Mouse (Mus musculus): ENCODE measurements around the gene Xpnpep2. TPM values are rescaled to one million over a fixed set of nuclear protein-coding genes. Genes with fewer than 3 reads are reported as not detected.

The Xpnpep2 gene
- polyA plus RNA-seq, 1 experiment from 2014 or later, result 0.29 TPM

DNA sequence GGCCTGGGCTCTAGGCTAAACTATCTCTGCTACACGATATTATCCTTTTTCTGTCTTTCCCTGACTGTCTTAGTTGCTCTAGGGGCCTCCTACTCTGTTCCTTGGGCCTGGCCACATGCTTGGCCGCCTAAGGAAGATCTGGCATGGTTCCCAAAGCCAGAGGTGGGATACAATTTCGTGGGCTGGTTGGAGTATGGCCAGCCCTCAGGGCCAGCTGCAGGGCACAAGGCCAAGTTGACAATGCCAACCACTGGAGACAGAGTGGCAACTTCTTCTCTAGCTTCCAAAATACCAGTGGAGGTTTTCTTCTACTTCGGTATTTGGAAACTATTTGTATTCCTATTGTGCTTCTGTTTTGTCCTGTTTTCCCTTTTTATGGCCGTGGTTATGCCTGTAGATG is 26.2 kb upstream of the Xpnpep2 start:
- no peaks in the 10 kb centered on the region for H3K4me1 ChIP-seq (replicated peaks; ENCODE audit: control insufficient read depth, insufficient read depth, low read length)
- H3K9me3 ChIP-seq (ENCODE audit: control insufficient read depth, low read length), result no peaks in the 10 kb centered on the region
- WGBS, result 61% methylated on average over 5 of the region's 5 CpGs
- no peak overlapping the region for H3K4me2 ChIP-seq
- ATAC-seq (replicated peaks; ENCODE audit: low FRiP score), result no peak
- H3K27me3 ChIP-seq (replicated peaks; ENCODE audit: control insufficient read depth, insufficient read depth, low read length), result no peaks in the 10 kb centered on the region
- no peak overlapping the region for H3K9ac ChIP-seq (ENCODE audit: low read depth, low read length)
- no peak overlapping the region for H3K27ac ChIP-seq (ENCODE audit: low read depth, low read length)
- no peak for DNase-seq (ENCODE audit: low spot score)
- no peaks in the 10 kb centered on the region for H3K36me3 ChIP-seq (ENCODE audit: control insufficient read depth, insufficient read depth, low read length)
- no peak overlapping the region for H3K4me3 ChIP-seq (ENCODE audit: low read depth, low read length)

DNA sequence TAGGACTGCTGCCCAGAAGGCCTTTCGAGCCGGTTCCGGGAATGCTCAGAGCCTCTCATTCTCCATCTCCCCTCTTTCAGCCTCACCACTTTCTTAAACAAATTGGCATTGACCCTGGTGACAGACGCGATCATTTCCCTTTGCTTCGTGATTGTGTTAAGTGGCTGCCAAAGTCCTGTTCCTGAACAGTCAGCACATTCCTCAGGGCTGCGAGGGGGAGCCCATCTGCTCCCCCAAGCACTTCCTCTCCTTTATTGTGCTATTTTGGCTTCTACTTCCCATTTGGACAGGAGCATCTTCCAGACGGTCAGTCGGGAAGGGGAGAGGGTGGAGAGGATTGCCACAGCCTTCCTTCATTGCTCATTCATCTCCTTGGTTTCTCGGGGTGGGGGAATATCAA is 16.4 kb upstream of the Xpnpep2 start:
- Histone ChIP-seq H3K4me2 (no peak overlapping the region), H3K27me3 (replicated peaks; ENCODE audit: control insufficient read depth, insufficient read depth, low read length) (no peaks in the 10 kb centered on the region), H3K36me3 (ENCODE audit: control insufficient read depth, insufficient read depth, low read length) (no peaks in the 10 kb centered on the region), H3K9me3 (ENCODE audit: control insufficient read depth, low read length) (no peaks in the 10 kb centered on the region), H3K4me3 (ENCODE audit: low read depth, low read length) (no peak overlapping the region), H3K27ac (ENCODE audit: low read depth, low read length) (no peak overlapping the region), H3K4me1 (replicated peaks; ENCODE audit: control insufficient read depth, insufficient read depth, low read length) (no peaks in the 10 kb centered on the region), H3K9ac (ENCODE audit: low read depth, low read length) (no peak overlapping the region)
- ATAC-seq (replicated peaks; ENCODE audit: low FRiP score), result no peak
- DNase-seq (ENCODE audit: low spot score), result no peak
- 47% methylated on average over 10 of the region's 10 CpGs for WGBS

DNA sequence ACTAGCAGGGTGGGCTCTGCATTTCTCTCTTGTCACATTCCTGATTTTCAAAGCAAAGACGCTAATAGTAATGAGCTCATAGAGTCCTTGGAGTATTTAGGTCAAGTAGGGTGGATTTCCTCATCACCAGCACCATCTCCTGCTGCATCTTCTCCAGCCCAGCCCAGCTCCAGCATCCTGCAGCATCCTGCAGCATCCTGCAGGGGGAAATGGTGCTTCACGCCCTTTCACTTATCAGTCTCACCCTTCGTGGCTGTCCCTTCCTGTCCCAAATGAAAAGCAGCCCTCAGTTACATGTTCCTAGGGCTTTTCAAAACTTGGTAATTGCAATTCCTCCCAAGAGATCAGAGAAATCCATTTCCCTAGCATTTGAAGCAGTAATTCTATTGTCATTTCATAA is 15.0 kb upstream of the Xpnpep2 start:
- no peaks in the 10 kb centered on the region for H3K27me3 ChIP-seq (replicated peaks; ENCODE audit: control insufficient read depth, insufficient read depth, low read length)
- DNase-seq (ENCODE audit: low spot score) (no peak), ATAC-seq (replicated peaks; ENCODE audit: low FRiP score) (no peak)
- WGBS, result 23% methylated on average over 3 of the region's 3 CpGs
- H3K4me1 ChIP-seq (replicated peaks; ENCODE audit: control insufficient read depth, insufficient read depth, low read length), result no peaks in the 10 kb centered on the region
- no peak overlapping the region for H3K27ac ChIP-seq (ENCODE audit: low read depth, low read length)
- H3K4me3 ChIP-seq (ENCODE audit: low read depth, low read length), result no peak overlapping the region
- no peaks in the 10 kb centered on the region for H3K36me3 ChIP-seq (ENCODE audit: control insufficient read depth, insufficient read depth, low read length)
- no peak overlapping the region for H3K9ac ChIP-seq (ENCODE audit: low read depth, low read length)
- no peak overlapping the region for H3K4me2 ChIP-seq
- H3K9me3 ChIP-seq (ENCODE audit: control insufficient read depth, low read length), result no peaks in the 10 kb centered on the region

DNA sequence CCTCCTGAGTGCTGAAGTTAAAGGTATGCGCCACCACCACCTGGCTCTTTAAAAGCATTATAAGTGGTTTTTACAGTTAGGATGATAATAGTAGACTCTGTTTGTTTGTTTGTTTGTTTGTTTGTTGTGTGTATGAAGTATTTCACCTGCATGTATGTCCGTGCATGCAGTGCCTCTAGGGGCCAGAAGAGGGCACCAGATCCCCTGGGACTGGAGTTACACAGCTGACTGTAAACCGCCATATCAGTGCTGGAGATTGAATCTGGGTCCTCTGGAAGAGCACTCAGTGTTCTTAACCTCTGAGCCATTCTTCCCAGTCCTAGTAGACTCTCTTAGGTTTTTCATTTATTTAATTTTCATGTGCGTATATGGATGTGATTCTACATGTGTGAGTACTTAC is 13.9 kb upstream of the Xpnpep2 start:
- H3K4me2 ChIP-seq, result no peak overlapping the region
- DNase-seq (ENCODE audit: low spot score) (no peak), ATAC-seq (replicated peaks; ENCODE audit: low FRiP score) (no peak)
- no peak overlapping the region for H3K27ac ChIP-seq (ENCODE audit: low read depth, low read length)
- no peak overlapping the region for H3K4me3 ChIP-seq (ENCODE audit: low read depth, low read length)
- no peak overlapping the region for H3K9ac ChIP-seq (ENCODE audit: low read depth, low read length)
- WGBS, result 61% methylated on average over 4 of the region's 4 CpGs
- H3K36me3 ChIP-seq (ENCODE audit: control insufficient read depth, insufficient read depth, low read length), result no peaks in the 10 kb centered on the region
- H3K4me1 ChIP-seq (replicated peaks; ENCODE audit: control insufficient read depth, insufficient read depth, low read length), result no peaks in the 10 kb centered on the region
- H3K27me3 ChIP-seq (replicated peaks; ENCODE audit: control insufficient read depth, insufficient read depth, low read length), result no peaks in the 10 kb centered on the region
- H3K9me3 ChIP-seq (ENCODE audit: control insufficient read depth, low read length), result no peaks in the 10 kb centered on the region

DNA sequence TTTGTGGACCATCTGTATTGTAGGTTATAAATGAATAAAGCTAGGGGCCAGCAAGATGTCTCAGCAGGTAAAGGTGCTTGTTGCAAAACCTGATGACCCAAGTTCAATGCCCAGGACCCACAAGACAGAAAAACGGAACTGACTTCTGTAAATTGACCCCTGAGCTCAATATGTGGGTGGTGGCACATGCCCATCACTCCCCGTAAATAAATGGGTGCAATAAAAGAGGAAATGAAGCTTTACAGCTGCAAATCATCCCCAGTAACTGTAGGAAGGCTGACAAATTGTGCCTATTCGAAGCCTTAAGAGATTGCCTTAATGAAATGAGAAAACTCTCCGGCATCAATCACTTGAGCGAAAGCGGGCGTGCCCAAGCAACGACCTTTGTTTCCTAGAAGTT is 11.9 kb upstream of the Xpnpep2 start:
- H3K4me3 ChIP-seq (ENCODE audit: low read depth, low read length), result no peak overlapping the region
- H3K4me1 ChIP-seq (replicated peaks; ENCODE audit: control insufficient read depth, insufficient read depth, low read length), result no peaks in the 10 kb centered on the region
- ATAC-seq (replicated peaks; ENCODE audit: low FRiP score) (no peak), DNase-seq (ENCODE audit: low spot score) (no peak)
- H3K9ac ChIP-seq (ENCODE audit: low read depth, low read length), result no peak overlapping the region
- no peaks in the 10 kb centered on the region for H3K27me3 ChIP-seq (replicated peaks; ENCODE audit: control insufficient read depth, insufficient read depth, low read length)
- H3K9me3 ChIP-seq (ENCODE audit: control insufficient read depth, low read length), result no peaks in the 10 kb centered on the region
- no peak overlapping the region for H3K4me2 ChIP-seq
- WGBS, result 75% methylated on average over 8 of the region's 8 CpGs
- no peaks in the 10 kb centered on the region for H3K36me3 ChIP-seq (ENCODE audit: control insufficient read depth, insufficient read depth, low read length)
- H3K27ac ChIP-seq (ENCODE audit: low read depth, low read length), result no peak overlapping the region

DNA sequence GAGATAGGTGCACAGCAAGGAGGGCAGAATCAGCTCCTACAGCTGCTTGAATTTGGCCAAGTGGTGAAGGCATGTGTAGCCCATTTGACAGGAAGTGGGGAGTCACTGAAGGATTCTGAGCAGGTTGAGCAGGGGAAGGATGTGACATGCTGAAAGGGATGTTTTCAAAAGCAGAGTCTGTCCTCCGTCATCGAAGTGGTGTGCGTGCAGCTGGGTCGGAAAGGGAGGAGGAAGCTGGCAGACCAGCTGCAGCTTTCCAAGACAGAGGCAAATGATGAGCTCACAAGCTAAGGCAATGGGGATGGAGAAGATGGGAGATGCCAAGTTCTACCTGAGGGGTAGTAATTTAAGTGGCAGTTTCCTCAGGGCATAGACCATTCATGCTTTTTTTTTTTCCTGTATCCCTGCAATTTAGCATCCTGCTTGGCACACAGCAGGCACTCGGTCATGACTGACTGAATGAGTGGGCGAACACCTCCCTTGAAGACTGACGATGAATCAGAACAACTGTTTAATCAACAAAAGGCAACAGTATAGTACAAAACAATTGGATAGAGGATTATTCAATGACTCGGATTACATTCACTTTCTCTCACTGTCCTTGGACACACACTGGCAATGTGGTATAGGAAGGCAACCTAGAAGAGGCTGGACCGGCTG is 9.9 kb upstream of the Xpnpep2 start:
- no peaks in the 10 kb centered on the region for H3K27me3 ChIP-seq (replicated peaks; ENCODE audit: control insufficient read depth, insufficient read depth, low read length)
- 68% methylated on average over 9 of the region's 9 CpGs for WGBS
- H3K9ac ChIP-seq (ENCODE audit: low read depth, low read length), result no peak overlapping the region
- ATAC-seq (replicated peaks; ENCODE audit: low FRiP score), result no peak
- H3K9me3 ChIP-seq (ENCODE audit: control insufficient read depth, low read length), result no peaks in the 10 kb centered on the region
- H3K27ac ChIP-seq (ENCODE audit: low read depth, low read length), result no peak overlapping the region
- H3K4me3 ChIP-seq (ENCODE audit: low read depth, low read length), result no peak overlapping the region
- no peaks in the 10 kb centered on the region for H3K4me1 ChIP-seq (replicated peaks; ENCODE audit: control insufficient read depth, insufficient read depth, low read length)
- H3K36me3 ChIP-seq (ENCODE audit: control insufficient read depth, insufficient read depth, low read length), result no peaks in the 10 kb centered on the region
- no peak overlapping the region for H3K4me2 ChIP-seq
- DNase-seq (ENCODE audit: low spot score), result no peak

DNA sequence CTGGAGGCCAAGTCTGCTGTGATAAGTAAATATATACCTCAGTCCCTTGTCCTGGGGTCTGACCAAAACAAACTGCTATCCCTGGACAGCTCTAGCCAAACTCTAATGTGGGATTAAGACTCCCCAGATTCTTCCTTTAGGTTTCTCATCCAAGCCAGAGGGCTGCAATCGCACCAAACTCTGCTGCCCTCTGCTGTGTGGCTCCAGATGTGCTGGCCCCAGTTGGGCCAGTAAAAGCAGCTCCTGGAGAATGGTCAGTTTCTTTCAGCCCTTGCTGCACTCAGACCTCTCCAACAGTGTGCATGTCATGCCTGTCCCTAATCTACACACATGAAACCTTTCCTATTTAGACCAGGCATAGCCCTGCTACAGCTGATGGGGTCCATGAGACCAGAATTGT is 8.7 kb upstream of the Xpnpep2 start:
- ATAC-seq (replicated peaks; ENCODE audit: low FRiP score), result no peak
- no peak overlapping the region for H3K27ac ChIP-seq (ENCODE audit: low read depth, low read length)
- DNase-seq (ENCODE audit: low spot score), result no peak

DNA sequence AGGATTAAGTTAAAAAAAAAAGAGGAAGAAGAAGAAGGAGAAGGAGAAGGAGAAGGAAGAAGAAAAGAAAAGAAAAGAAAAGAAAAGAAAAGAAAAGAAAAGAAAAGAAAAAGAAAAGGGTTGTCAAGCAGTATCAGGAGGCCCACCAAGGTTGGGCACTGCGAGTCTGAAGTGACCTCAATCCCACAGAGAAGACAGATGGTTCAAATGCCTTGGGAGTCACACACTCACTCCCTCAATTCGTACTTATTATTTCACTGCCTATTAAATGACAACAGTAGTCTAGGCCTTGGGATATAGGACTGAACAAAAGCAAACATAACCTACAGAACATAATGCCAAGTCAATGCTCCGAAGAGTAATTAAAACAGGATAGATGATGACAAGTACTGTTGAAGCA is 5.3 kb upstream of the Xpnpep2 start:
- DNase-seq (ENCODE audit: low spot score), result no peak
- no peak overlapping the region for H3K4me2 ChIP-seq
- WGBS, result 76% methylated on average over 3 of the region's 3 CpGs

More for the DNA sequence above, 8.7 kb upstream of the Xpnpep2 start:
- no peaks in the 10 kb centered on the region for H3K36me3 ChIP-seq (ENCODE audit: control insufficient read depth, insufficient read depth, low read length)
- H3K4me3 ChIP-seq (ENCODE audit: low read depth, low read length), result no peak overlapping the region
- no peak overlapping the region for H3K4me2 ChIP-seq
- no peaks in the 10 kb centered on the region for H3K9me3 ChIP-seq (ENCODE audit: control insufficient read depth, low read length)
- WGBS, result 22% methylated on average over 1 of the region's 1 CpGs
- H3K4me1 ChIP-seq (replicated peaks; ENCODE audit: control insufficient read depth, insufficient read depth, low read length), result no peaks in the 10 kb centered on the region
- H3K9ac ChIP-seq (ENCODE audit: low read depth, low read length), result no peak overlapping the region
- no peaks in the 10 kb centered on the region for H3K27me3 ChIP-seq (replicated peaks; ENCODE audit: control insufficient read depth, insufficient read depth, low read length)

DNA sequence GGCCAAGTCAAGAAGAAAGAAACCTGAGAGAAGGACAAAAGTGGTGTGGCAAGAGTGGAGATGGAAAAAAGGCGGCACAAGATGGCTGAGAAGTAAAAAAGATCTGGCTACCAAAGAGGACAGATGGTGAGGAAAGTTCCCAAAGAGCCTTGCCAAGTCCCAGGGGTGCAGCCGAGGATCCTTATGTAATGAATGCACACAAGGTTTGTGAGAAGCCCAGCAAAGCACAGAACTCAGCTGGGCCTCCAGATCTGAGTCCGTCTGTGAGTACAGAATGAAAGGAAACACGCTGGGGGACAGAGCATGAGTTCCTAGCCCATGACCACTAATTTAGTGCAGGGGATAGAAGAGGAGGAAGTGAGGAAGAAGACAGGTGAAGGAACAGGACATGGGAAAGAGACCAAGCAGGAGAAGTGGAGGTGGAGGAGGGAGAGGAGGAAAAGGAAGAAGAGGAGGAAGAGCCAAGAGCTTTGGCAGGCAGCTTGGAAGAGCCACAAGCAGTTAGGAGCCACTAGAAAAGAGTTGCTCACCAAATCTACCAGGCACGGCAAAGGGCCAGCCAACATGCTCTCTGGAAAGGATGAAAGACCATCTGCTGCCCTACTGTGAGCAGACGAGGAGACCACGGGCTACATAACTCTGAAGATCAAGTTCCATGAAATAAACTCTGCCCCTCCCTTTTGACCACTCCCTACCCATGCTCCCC is 3.6 kb upstream of the Xpnpep2 start:
- DNase-seq (ENCODE audit: low spot score) (no peak), ATAC-seq (replicated peaks; ENCODE audit: low FRiP score) (no peak)
- H3K27me3 ChIP-seq (replicated peaks; ENCODE audit: control insufficient read depth, insufficient read depth, low read length), result no peaks in the 10 kb centered on the region
- H3K4me3 ChIP-seq (ENCODE audit: low read depth, low read length), result no peak overlapping the region
- H3K36me3 ChIP-seq (ENCODE audit: control insufficient read depth, insufficient read depth, low read length), result no peaks in the 10 kb centered on the region
- no peaks in the 10 kb centered on the region for H3K9me3 ChIP-seq (ENCODE audit: control insufficient read depth, low read length)
- H3K4me1 ChIP-seq (replicated peaks; ENCODE audit: control insufficient read depth, insufficient read depth, low read length), result no peaks in the 10 kb centered on the region
- no peak overlapping the region for H3K4me2 ChIP-seq
- H3K9ac ChIP-seq (ENCODE audit: low read depth, low read length), result no peak overlapping the region
- H3K27ac ChIP-seq (ENCODE audit: low read depth, low read length), result no peak overlapping the region
- WGBS, result 75% methylated on average over 7 of the region's 7 CpGs

More for the DNA sequence above, 5.3 kb upstream of the Xpnpep2 start:
- H3K27ac ChIP-seq (ENCODE audit: low read depth, low read length), result no peak overlapping the region
- H3K4me3 ChIP-seq (ENCODE audit: low read depth, low read length), result no peak overlapping the region
- no peak overlapping the region for H3K9ac ChIP-seq (ENCODE audit: low read depth, low read length)
- no peaks in the 10 kb centered on the region for H3K4me1 ChIP-seq (replicated peaks; ENCODE audit: control insufficient read depth, insufficient read depth, low read length)
- no peaks in the 10 kb centered on the region for H3K36me3 ChIP-seq (ENCODE audit: control insufficient read depth, insufficient read depth, low read length)
- ATAC-seq (replicated peaks; ENCODE audit: low FRiP score), result no peak
- H3K9me3 ChIP-seq (ENCODE audit: control insufficient read depth, low read length), result no peaks in the 10 kb centered on the region
- no peaks in the 10 kb centered on the region for H3K27me3 ChIP-seq (replicated peaks; ENCODE audit: control insufficient read depth, insufficient read depth, low read length)

Measured in liver, embryonic 11.5 days (tissue).